Mouse (Mus musculus) natural killer cell, adult 2 months (primary cell): ENCODE measurements at regions not wholly inside any gene's neighbourhood (a gene's known extent, or its start where the extent isn't known, plus 50 kb on each side); places are given as distances from the start of the nearest gene placed in this dataset.
"Not testable (repeated sequence)": the region's sequence is repeated elsewhere in the genome, so short reads cannot be mapped to it uniquely, and the experiment has no call there.

Experiments
- DNase-seq, 2 experiments: peaks; one replicate each; pipeline ENCODE4 v3.0.0; 2022; ENCODE audit warnings: low spot score in 2 of 2

DNA sequence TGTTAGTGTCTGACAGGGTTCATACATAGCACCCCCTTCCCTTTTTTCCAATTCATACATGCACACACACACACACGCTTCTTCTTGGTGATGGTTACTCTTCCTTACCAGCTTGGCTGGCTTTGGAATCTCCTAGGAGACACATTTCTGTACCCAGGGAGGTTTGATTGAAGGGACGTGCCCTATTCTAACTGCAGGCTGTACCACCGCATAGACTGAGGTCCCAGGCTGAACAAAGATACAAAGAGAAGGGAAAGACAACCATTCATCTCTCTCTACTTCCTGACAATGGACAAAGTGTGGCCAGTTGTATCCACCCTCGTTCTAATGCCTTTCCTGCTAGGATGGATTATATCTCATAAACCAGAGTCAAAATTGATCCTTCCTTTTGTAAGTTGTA lies 100.0 kb downstream of the Raet1d start:
- not testable (repeated sequence) for DNase-seq

DNA sequence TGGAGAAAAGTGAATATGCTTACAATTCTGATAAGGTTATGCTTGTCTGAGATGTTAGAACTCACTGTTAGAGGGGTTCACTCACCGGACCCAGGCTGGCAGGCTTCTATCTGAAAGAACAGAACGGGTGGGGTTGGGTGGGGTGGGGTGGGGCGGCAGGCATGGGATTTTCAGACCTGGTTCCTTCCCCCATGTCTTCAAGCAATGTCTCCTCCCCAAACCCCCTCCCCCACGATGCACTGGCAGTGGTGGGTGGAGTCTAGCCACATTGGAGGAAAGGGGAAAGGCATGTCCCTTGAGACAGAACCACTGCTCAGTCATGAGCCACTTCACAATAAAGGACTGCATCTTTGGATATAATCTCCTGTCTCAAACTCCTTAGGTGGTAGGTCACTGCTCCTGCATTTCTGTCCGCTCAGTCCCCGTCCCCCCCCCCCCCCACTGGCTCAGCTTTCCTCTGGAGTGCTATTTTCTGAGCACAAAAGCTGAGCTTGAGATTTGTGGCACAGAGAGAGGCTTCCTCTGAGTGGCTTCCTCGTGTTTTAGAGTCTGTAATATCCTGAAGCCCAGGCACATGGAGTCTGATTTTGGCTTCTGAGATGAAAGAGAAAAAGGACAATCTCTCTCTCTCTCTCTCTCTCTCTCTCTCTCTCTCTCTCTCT lies 100.6 kb downstream of the Raet1d start:
- not testable (repeated sequence) for DNase-seq

DNA sequence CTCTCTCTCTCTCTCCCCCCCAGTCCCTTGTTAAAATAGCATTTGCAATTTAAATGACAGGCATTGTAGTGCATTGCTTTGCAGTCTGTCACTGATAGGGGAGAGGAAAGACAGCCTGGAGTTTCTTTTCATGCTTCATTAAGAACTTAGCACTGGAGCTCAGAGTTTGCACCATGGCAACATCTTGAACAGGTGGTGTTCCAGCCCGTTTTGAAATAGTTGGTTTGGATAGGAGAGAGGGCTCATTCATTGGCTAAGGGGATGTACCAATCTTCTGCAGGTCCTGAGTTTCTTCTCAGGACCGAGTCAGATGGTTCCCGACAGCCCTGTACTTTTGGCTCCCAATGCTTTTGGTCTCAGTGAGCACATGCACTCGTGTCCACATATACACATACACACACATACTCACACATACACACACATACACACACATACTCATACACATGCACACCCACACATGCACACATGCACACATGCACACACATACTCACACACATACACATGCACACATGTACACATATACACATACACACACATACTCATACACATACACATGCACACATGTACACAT lies 101.2 kb downstream of the Raet1d start:
- DNase-seq, result not testable (repeated sequence)

DNA sequence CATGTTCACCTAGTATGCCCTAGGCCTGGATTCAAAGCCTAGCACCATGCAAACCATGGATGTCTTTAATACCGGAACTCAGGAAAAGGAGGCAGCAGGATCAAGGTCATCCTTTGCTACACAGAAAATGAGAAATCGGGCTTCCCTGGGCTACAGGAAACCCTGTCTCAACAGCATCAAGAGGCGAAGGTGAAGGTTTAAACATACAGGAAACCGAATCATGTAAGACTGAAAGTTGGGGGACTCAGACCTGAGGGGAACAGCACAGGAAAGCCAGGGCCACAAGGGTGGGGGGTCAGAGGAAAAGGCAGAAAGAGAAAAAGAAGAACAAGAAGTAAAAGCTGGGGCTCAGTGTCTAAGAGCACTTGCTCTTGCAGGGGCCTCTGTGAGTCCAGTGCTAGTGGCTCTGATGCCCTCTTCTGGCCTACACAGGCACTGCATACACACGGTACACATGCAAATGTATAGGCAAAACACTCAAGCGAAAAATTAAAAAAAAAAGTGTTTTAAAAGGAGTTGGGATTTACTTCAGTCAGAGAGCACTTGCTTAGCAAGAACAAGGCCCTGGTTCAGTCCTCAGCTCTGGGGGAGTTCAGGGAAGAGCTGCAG lies 111.5 kb downstream of the Raet1d start:
- DNase-seq, result not testable (repeated sequence)

DNA sequence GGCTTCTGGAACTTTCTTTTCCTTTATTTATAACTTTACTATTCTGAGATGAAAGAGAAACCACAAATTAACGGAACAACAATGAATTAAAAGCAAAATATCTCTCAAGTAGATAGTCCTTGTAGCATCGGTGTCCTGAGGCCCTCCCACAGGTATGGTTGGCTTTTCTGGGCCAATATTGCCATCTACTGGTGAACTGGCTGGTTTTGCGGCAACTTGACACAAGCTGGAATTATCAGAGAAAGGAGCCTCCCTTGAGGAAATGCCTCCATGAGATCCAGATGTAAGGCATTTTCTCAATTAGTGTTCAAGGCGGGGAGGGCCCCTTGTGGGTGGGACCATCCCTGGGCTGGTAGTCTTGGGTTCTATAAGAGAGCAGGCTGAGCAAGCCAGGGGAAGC lies 119.5 kb downstream of the Raet1d start:
- DNase-seq, result peak in 1 of 2 experiments; percentile 12

DNA sequence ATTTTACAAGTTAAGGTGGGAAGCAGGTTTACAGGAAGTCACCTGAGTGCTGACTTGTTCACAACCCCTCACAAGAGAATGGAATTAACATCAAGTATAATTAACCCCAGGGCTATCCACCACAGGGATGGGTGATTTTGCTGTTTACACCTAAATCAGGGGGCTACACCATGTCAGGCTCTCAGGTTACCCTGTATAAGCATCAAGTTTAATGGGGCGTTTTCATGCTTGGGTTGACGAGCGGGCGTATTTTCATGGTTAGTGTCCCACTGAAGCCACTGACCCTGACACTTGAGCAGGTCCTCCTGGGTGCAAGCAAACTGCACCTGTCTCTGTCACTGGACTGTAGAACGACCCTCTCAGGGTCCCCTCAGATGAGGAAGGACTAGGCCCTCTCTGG lies 126.7 kb downstream of the Raet1d start:
- not testable (repeated sequence) for DNase-seq

DNA sequence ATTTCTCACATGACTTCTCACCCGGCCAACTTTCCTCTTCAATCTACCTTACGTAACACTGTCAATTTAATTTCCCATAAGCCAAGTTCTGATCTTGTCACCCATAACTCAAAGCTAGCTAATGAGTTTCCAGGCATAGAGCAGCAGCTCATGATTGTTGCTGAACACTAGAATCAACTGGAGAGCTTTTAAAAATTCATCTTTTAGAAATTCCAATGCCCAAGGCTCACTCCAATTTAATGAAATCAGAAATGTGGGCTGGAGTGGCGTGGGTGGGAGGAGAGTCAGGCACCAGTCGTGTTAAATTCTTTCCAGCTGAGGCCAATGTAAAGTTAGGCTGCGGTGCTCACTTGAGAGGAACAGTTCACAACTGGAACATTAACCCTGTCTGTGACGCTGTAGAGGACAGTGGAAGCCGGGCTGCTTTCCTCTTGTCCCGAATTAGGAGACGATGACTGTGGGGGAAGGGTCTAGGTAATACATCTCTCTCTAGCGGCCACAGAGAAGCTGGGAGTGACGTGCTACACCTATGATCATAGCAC lies 131.5 kb downstream of the Raet1d start:
- not testable (repeated sequence) for DNase-seq

DNA sequence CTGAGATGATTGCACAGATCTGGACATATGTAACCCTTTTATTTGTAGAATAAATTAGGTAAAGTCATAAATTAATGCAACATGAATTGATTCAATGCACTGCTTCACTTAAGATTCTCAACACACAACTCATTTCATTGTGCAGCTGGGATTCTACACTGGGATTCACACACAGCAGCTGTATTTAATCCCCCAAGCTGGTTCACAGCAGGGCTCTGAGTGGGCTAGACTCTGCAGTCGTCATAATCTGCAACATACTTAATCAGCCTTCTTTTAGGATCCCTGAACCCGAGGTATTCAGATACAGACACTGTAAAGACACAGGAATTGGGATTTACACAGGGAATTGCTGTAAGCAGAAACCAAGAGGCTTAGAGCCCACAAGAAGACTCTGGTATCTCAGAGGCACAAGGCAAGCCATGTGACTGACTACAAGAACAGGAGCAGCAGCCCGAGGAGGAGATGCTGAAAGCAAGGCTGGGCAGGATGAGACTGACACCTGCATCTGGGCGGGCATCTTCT lies 135.7 kb downstream of the Raet1d start:
- no peak for DNase-seq
